Mouse (Mus musculus) spleen, adult 2 months (tissue): ENCODE data around the gene Jtb.

ENCODE experiments used
- CTCF ChIP-seq: fragments of 200-500 bp; IDR thresholded peaks from 2 replicates; pipeline ENCODE4 v1.5.1; 2011; ENCODE audit warnings: mild to moderate bottlenecking, inconsistent platforms; ENCODE audit not compliant: insufficient read depth, insufficient read length, insufficient replicate concordance; ENCODE audit errors: extremely low read depth
- POLR2A ChIP-seq: fragments of 200-500 bp; IDR thresholded peaks from 2 replicates; pipeline ENCODE4 v1.6.1; 2011; ENCODE audit warnings: low read depth, low read length, inconsistent platforms

DNA sequence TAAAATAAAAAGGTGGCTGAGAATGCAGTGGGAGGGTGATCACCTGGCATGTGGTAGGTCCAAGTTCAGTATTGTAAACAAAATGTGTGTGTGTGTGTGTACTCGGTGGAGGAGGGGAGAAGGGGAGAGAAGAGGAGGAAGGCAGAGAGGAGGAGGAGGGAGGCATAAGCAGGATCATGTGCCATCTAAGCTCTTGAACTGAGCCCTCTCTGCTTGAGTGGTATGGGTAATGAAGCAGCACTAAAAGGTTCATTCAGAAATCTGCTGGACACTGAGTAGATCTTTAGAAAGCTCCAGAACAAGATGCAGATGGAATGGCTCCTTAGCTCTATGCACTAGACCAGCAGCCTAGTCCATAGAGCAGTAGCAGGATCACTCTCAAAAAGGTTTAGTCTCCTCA is 28.5 kb upstream of the Jtb start:
- no peak for TF ChIP-seq CTCF
- TF ChIP-seq POLR2A = no peak
